Mouse (Mus musculus): ENCODE results near the gene Tead3. TPM values are rescaled to one million over a fixed set of nuclear protein-coding genes. Genes with fewer than 3 reads are reported as not detected.

Tead3 gene
- polyA plus RNA-seq, 1 experiment from 2014 or later: 8.7 TPM

DNA sequence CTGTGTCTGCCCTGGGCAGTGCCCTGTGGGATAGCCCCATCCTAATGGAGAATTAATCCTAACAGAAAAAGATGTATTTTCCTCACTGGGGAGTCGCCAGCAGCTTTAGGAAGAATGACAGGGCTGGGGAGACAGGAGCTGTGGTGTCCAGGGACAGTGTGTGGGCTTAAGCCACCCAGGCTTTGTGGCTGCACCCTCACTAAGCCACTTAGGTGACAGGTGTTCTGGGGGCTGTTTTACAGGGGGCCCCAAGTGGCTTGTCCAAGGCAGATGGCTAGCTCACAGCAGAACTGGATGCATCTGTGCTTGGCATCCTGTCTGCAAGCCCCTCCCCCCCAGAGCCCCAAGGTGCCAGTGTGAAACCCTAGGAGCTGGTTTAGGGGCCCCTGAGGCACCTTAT lies 21.3 kb upstream of the Tead3 start:
- TF ChIP-seq EP300 (optimal IDR thresholded peaks at IDR 0.05) (no peak), CTCF (IDR thresholded peaks at IDR 0.05; ENCODE audit: low read depth) (no peak)
- no peaks in the 10 kb centered on the region for H3K27me3 ChIP-seq (ENCODE audit: control insufficient read depth, insufficient read depth, low read length)
- H3K4me3 ChIP-seq (ENCODE audit: low read depth, low read length): no peak overlapping the region
- H3K36me3 ChIP-seq (ENCODE audit: control insufficient read depth, insufficient read depth, low read length): no peaks in the 10 kb centered on the region
- no peak overlapping the region for H3K9ac ChIP-seq (ENCODE audit: low read length)
- no peak overlapping the region for H3K4me2 ChIP-seq (replicated peaks; ENCODE audit: low read depth)
- no peaks in the 10 kb centered on the region for H3K4me1 ChIP-seq (replicated peaks; ENCODE audit: control insufficient read depth, insufficient read depth)
- H3K27ac ChIP-seq (replicated peaks): no peak overlapping the region
- DNase-seq (ENCODE audit: low spot score) (no peak), ATAC-seq (ENCODE audit: low FRiP score, low TSS enrichment) (no peak)
- WGBS: 68% methylated on average over 1 of the region's 1 CpGs
- no peaks in the 10 kb centered on the region for H3K9me3 ChIP-seq (ENCODE audit: control insufficient read depth, low read length)

DNA sequence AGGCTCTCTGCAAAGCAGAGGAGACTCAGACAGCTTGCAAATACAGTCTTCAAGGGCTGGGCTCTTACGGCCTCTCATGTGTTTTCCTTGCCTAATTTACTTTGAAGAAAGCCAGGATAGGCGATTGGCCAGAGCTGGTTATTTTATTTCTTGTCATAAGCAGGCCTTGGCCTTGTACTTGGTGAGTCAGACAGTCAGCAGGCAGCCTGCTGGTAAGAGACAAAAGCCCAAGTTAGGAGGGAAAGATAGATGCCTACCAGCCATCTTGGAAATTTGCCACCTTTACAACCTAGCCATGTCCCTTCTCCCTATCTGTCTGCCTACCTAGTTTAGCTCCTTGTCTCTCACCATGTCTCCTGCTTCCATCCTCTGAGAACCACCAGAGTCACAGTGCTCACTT lies 20.7 kb upstream of the Tead3 start:
- WGBS: 37% methylated on average over 2 of the region's 2 CpGs
- Histone ChIP-seq H3K36me3 (ENCODE audit: control insufficient read depth, insufficient read depth, low read length) (no peaks in the 10 kb centered on the region), H3K27me3 (ENCODE audit: control insufficient read depth, insufficient read depth, low read length) (no peaks in the 10 kb centered on the region), H3K9me3 (ENCODE audit: control insufficient read depth, low read length) (no peaks in the 10 kb centered on the region), H3K4me2 (replicated peaks; ENCODE audit: low read depth) (no peak overlapping the region), H3K4me3 (ENCODE audit: low read depth, low read length) (no peak overlapping the region), H3K27ac (replicated peaks) (no peak overlapping the region), H3K9ac (ENCODE audit: low read length) (no peak overlapping the region), H3K4me1 (replicated peaks; ENCODE audit: control insufficient read depth, insufficient read depth) (no peaks in the 10 kb centered on the region)
- TF ChIP-seq CTCF (IDR thresholded peaks at IDR 0.05; ENCODE audit: low read depth): no peak
- TF ChIP-seq EP300 (optimal IDR thresholded peaks at IDR 0.05): no peak
- no peak for DNase-seq (ENCODE audit: low spot score)
- no peak for ATAC-seq (ENCODE audit: low FRiP score, low TSS enrichment)

DNA sequence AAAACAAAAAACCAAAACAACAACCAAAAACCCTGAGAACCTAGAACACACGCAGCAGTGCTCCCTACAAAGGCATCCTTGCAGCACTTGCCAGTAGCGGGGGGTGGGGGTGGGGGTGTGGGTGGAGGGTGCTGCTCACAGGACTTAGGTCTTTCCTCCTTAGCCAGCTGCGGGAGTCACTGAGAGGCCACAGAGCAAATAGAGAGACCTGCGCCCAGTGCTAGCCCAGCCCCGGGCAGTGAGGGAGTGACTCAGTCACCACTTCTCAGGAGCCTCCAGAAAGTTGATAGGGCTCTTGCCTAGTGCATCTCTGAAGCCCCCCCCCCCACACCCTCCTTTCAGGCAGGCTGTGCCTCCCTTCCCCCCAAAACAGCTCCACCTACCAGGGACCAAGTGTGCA lies 18.4 kb upstream of the Tead3 start:
- 0 out of 2 replicates have a peak, but pooled peaks have one; percentile 27 for ATAC-seq (ENCODE audit: low FRiP score, low TSS enrichment)
- no peaks in the 10 kb centered on the region for H3K36me3 ChIP-seq (ENCODE audit: control insufficient read depth, insufficient read depth, low read length)
- H3K4me1 ChIP-seq (replicated peaks; ENCODE audit: control insufficient read depth, insufficient read depth): peaks cover 3% of the 10 kb centered on the region; the same call in 1 of the 2 replicates
- H3K27ac ChIP-seq (replicated peaks): no peak overlapping the region
- H3K9me3 ChIP-seq (ENCODE audit: control insufficient read depth, low read length): no peaks in the 10 kb centered on the region
- no peak for DNase-seq (ENCODE audit: low spot score)
- no peak for TF ChIP-seq EP300 (optimal IDR thresholded peaks at IDR 0.05)
- no peak for TF ChIP-seq CTCF (IDR thresholded peaks at IDR 0.05; ENCODE audit: low read depth)
- no peak overlapping the region for H3K4me3 ChIP-seq (ENCODE audit: low read depth, low read length)
- H3K4me2 ChIP-seq (replicated peaks; ENCODE audit: low read depth): no peak overlapping the region
- WGBS: 50% methylated on average over 5 of the region's 5 CpGs
- H3K9ac ChIP-seq (ENCODE audit: low read length): no peak overlapping the region
- no peaks in the 10 kb centered on the region for H3K27me3 ChIP-seq (ENCODE audit: control insufficient read depth, insufficient read depth, low read length)

DNA sequence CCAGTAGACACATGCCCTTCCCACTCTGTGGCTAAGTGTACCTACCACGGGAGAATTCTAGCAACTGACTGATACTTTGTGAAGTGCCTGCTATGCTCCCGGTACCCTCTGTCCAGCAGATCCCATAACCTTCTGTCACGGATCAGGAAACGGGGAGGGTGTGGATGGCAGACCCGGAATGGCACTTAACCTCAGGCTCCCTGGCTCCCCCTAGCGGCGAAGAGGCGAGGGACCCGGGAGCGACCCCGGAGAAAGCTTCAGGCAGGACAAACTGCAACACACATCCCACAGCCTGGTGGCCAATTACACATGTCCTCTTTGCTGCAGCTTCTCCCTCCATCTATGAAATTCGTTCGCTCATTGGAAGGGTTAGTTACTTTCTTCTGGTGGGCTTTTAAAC lies 17.8 kb upstream of the Tead3 start:
- TF ChIP-seq EP300 (optimal IDR thresholded peaks at IDR 0.05) (no peak), CTCF (IDR thresholded peaks at IDR 0.05; ENCODE audit: low read depth) (peak; percentile 94)
- 0 out of 2 replicates have a peak overlapping the region, but pooled peaks have one; percentile 13 for H3K9ac ChIP-seq (ENCODE audit: low read length)
- peak; percentile 38; the same call in 1 of the 2 replicates for ATAC-seq (ENCODE audit: low FRiP score, low TSS enrichment)
- H3K27ac ChIP-seq (replicated peaks): no peak overlapping the region
- H3K36me3 ChIP-seq (ENCODE audit: control insufficient read depth, insufficient read depth, low read length): no peaks in the 10 kb centered on the region
- peak; percentile 88 for DNase-seq (ENCODE audit: low spot score)
- 5% methylated on average over 13 of the region's 13 CpGs for WGBS
- H3K4me3 ChIP-seq (ENCODE audit: low read depth, low read length): no peak overlapping the region
- peaks cover 5% of the 10 kb centered on the region; the same call in 1 of the 2 replicates for H3K4me1 ChIP-seq (replicated peaks; ENCODE audit: control insufficient read depth, insufficient read depth)
- H3K4me2 ChIP-seq (replicated peaks; ENCODE audit: low read depth): 0 out of 2 replicates have a peak overlapping the region, but pooled peaks have one; percentile 27
- H3K27me3 ChIP-seq (ENCODE audit: control insufficient read depth, insufficient read depth, low read length): no peaks in the 10 kb centered on the region
- no peaks in the 10 kb centered on the region for H3K9me3 ChIP-seq (ENCODE audit: control insufficient read depth, low read length)

DNA sequence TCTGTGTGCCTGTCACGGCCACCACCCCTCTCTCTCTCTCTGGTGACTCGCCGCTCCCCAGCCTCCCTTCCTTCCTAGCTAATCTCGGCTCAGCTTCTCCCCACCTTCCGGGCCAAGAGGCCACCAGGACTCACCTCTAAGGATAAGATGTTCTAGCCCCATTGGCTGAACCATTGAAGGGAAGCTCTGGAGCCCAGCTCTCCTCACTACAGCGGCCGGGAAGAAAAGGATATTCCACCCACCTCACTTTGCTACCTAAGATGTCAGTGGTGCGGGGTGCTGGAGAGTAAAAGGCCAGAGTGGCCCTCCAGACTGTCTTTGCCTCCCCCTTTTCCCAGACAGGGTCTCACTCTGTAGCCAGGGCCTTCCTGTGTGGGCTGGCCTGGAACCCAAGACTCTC lies 14.5 kb upstream of the Tead3 start, which contains the start of gene Tulp1:
TSS of gene Tulp1 (minus strand) at position 101 of the 400 bp plus-strand sequence.
- TF ChIP-seq CTCF (IDR thresholded peaks at IDR 0.05; ENCODE audit: low read depth) (no peak), EP300 (optimal IDR thresholded peaks at IDR 0.05) (no peak)
- no peak for ATAC-seq (ENCODE audit: low FRiP score, low TSS enrichment)
- Histone ChIP-seq H3K9me3 (ENCODE audit: control insufficient read depth, low read length) (no peaks in the 10 kb centered on the region), H3K4me2 (replicated peaks; ENCODE audit: low read depth) (peak within 1 kb of the TSS; percentile 46), H3K36me3 (ENCODE audit: control insufficient read depth, insufficient read depth, low read length) (no peaks in the 10 kb centered on the region), H3K27ac (replicated peaks) (no peak within 1 kb of the TSS), H3K4me1 (replicated peaks; ENCODE audit: control insufficient read depth, insufficient read depth) (peaks cover 5% of the 10 kb centered on the region; the same call in 1 of the 2 replicates), H3K4me3 (ENCODE audit: low read depth, low read length) (peak within 1 kb of the TSS; percentile 20), H3K9ac (ENCODE audit: low read length) (peak within 1 kb of the TSS; percentile 45; the same call in 1 of the 2 replicates), H3K27me3 (ENCODE audit: control insufficient read depth, insufficient read depth, low read length) (no peaks in the 10 kb centered on the region)
- 54% methylated on average over 8 of the region's 8 CpGs for WGBS
- no peak for DNase-seq (ENCODE audit: low spot score)

DNA sequence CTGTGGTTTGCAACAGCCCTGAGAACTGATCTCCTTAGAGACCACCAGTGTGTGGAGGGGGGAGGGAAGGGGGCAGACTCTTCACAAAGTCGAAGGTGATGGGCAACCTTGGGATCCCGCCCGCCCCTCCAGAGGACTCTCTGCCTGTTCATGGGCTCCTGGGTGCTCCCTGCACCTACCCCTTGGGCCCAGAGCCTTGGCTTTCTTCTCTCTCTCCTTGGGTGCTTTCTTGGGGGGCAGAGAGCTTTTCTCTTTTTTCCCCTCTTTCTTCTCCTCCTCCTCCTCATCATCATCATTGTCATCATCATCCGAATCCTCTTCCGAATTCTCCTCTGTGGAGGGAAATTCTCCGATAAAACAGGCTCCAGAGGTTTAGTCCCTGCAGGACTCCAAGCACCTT lies 12.9 kb upstream of the Tead3 start:
- ATAC-seq (ENCODE audit: low FRiP score, low TSS enrichment): no peak
- no peaks in the 10 kb centered on the region for H3K27me3 ChIP-seq (ENCODE audit: control insufficient read depth, insufficient read depth, low read length)
- no peaks in the 10 kb centered on the region for H3K36me3 ChIP-seq (ENCODE audit: control insufficient read depth, insufficient read depth, low read length)
- no peak for DNase-seq (ENCODE audit: low spot score)
- peaks cover 5% of the 10 kb centered on the region; the same call in 1 of the 2 replicates for H3K4me1 ChIP-seq (replicated peaks; ENCODE audit: control insufficient read depth, insufficient read depth)
- H3K4me2 ChIP-seq (replicated peaks; ENCODE audit: low read depth): no peak overlapping the region
- WGBS: 70% methylated on average over 5 of the region's 6 CpGs
- no peak overlapping the region; the same call in 1 of the 2 replicates for H3K9ac ChIP-seq (ENCODE audit: low read length)
- no peak overlapping the region for H3K4me3 ChIP-seq (ENCODE audit: low read depth, low read length)
- TF ChIP-seq EP300 (optimal IDR thresholded peaks at IDR 0.05) (no peak), CTCF (IDR thresholded peaks at IDR 0.05; ENCODE audit: low read depth) (no peak)
- H3K9me3 ChIP-seq (ENCODE audit: control insufficient read depth, low read length): no peaks in the 10 kb centered on the region
- H3K27ac ChIP-seq (replicated peaks): no peak overlapping the region

All from stomach, postnatal 0 days (tissue).